Mouse (Mus musculus): Measurements from ENCODE around the gene Egfr. TPM values are rescaled to one million over a fixed set of nuclear protein-coding genes. Genes with fewer than 3 reads are reported as not detected.

The Egfr gene
- polyA plus RNA-seq, 1 experiment = 4.9 TPM

DNA sequence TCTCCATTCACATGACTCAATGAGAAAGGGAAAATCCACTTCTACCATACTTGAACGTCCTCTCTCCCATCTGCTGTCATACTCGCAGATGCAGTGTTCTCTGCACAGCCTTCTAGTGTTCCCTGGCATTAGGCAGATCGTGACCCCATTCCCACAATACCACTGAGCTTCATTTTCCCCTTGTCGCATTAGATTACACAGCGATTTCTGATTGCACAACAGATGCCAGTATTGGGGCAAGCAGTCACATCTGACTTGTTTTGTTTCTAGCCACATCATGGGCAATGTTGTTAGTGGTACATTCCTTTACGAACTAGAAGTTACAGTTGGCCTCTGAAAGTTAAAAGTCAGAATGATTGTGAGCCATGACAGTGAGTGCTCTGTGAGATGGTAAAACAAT lies 68.1 kb downstream of the Egfr start:
- WGBS = 90% methylated on average over 6 of the region's 6 CpGs
- DNase-seq (ENCODE audit: low read depth, low spot score) = no peak

- DNase-seq (ENCODE audit: low read depth, low spot score) = no peak
- WGBS = 78% methylated on average over 6 of the region's 6 CpGs
These were observed 69.8 kb downstream of the Egfr start for GRCm38 (mm10) chr11:16821668-16822254.

DNA sequence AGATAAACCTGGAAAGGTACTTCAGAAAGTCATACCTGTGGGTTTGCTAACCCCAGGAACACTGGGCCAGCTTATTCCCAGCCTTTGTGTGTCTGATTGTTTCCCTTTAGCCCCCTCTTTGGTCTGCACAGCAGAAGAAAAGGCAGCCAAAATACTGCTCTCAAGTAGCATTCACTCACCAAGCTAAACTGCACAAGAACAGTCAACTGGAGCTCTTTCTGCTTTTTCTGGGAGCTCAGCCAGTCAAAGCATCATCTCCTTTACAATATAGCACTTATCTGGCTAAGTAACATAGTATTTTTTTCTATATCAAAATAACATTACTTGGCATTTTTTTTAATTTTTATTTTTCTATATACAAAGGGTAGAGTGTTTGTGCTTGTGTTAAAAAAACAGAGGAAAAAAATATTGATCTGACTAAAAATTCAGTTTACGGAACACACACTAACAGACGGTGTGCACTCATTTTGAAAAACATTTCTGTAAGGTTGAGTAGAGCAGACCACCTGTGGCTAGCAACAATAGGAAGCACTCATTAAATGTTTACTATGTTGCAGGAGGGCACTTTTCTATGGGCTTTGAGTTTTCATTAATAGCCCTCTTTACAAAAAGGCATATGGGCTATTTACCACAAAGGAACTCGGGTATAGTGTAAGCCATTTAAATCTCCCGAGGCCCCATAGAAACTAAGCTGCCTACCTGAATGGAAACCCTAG lies 72.0 kb downstream of the Egfr start:
- WGBS = 90% methylated on average over 4 of the region's 4 CpGs
- no peak for DNase-seq (ENCODE audit: low read depth, low spot score)

- DNase-seq (ENCODE audit: low read depth, low spot score) = no peak
- WGBS = 88% methylated on average over 3 of the region's 3 CpGs
These were observed 77.5 kb downstream of the Egfr start for GRCm38 (mm10) chr11:16829468-16829867.

GRCm38 (mm10) chr11:16830531-16831227 lies 78.7 kb downstream of the Egfr start:
- WGBS = 41% methylated on average over 8 of the region's 8 CpGs
- no peak for DNase-seq (ENCODE audit: low read depth, low spot score)

DNA sequence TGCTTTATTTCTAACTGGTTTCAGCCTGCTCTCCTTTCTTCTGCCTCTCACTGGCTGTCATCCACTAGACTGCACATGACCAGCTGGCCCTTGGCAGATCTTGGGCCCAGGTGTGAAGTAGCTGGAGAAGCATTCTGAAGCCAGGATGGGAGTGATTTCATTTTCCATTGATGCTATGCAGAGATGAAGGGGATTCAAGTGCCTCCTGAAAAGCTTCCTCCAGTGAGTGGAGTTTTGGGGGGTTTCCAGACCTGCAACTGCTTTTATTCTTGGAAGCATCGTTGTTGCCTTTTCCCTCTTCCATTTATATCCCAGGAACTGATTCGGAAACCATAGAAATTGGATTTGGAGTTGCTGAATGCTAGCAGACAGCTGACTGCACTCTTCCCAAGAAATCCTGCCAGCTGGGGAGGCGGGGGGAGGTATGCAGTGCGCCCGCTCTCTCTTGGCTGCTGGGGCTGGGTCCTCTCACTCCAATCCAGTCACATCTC lies 80.0 kb downstream of the Egfr start:
- 75% methylated on average over 5 of the region's 5 CpGs for WGBS
- no peak for DNase-seq (ENCODE audit: low read depth, low spot score)

DNA sequence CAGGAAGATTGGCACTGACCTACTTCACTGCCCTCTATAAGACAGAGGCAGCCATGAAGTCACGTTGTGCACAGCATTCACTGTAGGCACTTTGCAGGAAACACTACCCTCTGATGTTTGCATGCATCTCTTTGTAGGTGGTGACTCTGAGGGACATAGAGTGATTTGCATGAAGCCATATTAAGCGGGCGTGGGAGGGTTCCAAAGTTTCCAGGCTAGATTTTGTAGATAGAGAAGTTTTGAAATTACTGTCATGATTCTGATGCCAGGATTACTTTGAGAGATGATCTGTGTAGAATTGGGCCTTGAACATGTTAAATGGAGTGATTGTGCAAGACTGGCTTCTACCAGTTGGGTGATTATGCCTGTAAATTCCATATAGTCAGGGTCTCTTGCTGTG lies 86.8 kb downstream of the Egfr start:
- 78% methylated on average over 3 of the region's 3 CpGs for WGBS
- no peak for DNase-seq (ENCODE audit: low read depth, low spot score)

DNA sequence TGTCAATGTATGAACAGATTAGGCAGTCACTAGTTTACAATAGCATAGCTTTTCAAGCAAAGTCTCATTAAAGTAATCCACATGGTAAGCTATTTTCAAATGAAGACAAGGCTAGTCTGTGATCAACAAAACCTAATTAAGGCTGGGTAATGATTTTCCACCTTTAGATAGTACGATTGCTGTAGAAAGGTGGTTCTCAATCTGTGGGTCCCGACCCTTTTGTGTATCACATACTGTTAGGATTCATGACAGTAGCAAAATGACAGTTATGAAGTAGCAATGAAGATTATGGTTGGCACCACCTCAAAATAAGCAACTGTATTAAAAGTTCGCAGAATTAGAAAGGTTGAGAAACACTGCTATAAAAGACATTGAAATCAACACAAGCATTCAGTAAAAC lies 90.9 kb downstream of the Egfr start:
- DNase-seq (ENCODE audit: low read depth, low spot score) = no peak
- WGBS = 73% methylated on average over 3 of the region's 3 CpGs

GRCm38 (mm10) chr11:16843889-16844568 lies 92.0 kb downstream of the Egfr start:
- no peak for DNase-seq (ENCODE audit: low read depth, low spot score)
- 44% methylated on average over 12 of the region's 12 CpGs for WGBS

GRCm38 (mm10) chr11:16848881-16849280 lies 96.9 kb downstream of the Egfr start:
- no peak for DNase-seq (ENCODE audit: low read depth, low spot score)
- WGBS = 76% methylated on average over 6 of the region's 6 CpGs

- WGBS = 85% methylated on average over 1 of the region's 1 CpGs
- DNase-seq (ENCODE audit: low read depth, low spot score) = no peak
These were observed 99.4 kb downstream of the Egfr start for GRCm38 (mm10) chr11:16851361-16851760.

DNA sequence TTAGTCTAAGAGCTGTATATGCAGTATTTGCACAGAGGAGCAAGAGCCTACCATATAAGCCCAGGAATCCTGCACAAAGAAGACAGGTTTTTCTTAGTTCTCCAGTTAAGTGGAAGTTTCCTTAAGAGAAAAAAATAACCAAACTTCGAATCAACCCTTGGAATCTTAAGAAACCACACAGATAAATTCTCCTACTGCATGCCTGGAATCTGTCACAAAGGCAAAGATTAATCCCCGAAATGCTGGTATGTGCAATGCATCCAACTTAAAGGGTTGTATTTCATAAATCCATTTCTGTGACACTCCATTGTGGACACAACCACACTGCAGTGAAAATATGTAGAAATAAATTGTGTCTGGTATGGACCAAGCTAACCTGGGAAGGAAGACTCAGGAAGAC lies 102.1 kb downstream of the Egfr start:
- no peak for DNase-seq (ENCODE audit: low read depth, low spot score)
- 58% methylated on average over 2 of the region's 2 CpGs for WGBS

- WGBS = 54% methylated on average over 2 of the region's 2 CpGs
- no peak for DNase-seq (ENCODE audit: low read depth, low spot score)
These were observed 105.3 kb downstream of the Egfr start for GRCm38 (mm10) chr11:16857346-16857745.

GRCm38 (mm10) chr11:16861037-16861436 lies 109.0 kb downstream of the Egfr start:
- 67% methylated on average over 6 of the region's 6 CpGs for WGBS
- DNase-seq (ENCODE audit: low read depth, low spot score) = no peak

DNA sequence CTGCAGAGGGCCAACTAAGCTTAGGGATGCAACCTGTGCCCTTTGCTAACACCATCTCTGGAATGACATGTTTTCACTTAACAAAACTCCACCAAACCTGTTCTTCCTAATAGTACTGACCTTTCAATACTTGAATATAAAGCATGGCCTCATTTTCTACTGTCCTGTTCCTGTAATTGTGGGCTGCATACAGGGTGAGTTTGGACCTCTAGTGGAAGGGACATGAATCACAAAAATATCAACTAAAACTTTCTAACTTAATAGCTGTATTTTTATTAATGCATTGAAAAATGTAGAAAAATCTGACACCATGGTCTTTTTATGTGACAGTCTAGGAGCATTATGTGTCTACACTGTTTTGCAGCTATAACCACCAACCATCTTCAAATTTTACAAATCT lies 111.5 kb downstream of the Egfr start:
- DNase-seq (ENCODE audit: low read depth, low spot score) = no peak

GRCm38 (mm10) chr11:16864980-16865561 lies 113.1 kb downstream of the Egfr start:
- no peak for DNase-seq (ENCODE audit: low read depth, low spot score)
- WGBS = 55% methylated on average over 3 of the region's 3 CpGs

DNA sequence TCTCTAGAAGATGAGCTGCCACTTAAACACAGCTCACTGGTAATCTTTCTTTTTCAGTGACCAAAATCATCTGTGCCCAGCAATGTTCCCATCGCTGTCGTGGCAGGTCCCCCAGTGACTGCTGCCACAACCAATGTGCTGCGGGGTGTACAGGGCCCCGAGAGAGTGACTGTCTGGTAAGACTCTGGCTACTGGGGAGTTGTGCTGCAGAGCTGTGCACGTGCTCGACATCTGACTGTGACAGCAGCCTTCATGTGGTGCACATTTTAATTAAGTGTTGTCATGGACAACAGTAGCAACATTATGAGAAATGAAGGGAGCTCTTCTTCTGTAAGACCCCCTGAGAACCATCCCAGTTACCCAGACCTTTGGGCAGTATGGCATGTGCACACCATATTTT lies 116.0 kb downstream of the Egfr start:
- 92% methylated on average over 6 of the region's 6 CpGs for WGBS
- no peak for DNase-seq (ENCODE audit: low read depth, low spot score)

GRCm38 (mm10) chr11:16869506-16869905 lies 117.5 kb downstream of the Egfr start:
- WGBS = 88% methylated on average over 2 of the region's 2 CpGs
- no peak for DNase-seq (ENCODE audit: low read depth, low spot score)

DNA sequence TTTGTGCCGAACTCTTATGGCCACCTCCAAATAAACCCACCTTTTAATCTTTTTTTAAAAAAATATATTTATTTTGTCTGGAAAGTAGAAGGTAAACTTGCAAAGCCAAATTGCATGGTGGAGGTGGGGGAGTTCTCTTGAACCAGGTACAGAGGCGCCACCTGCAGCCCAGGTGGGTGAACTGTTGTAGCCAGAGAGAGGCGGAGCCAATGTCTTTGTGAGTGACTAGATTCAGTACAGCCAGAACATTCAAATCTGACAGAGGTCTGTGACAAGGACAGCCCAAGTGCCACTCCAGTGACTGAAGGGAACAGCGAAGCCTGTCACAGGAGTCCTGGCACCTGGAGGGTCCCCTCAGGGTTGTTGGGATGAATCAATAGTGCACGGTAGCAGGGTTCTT lies 119.1 kb downstream of the Egfr start:
- 60% methylated on average over 5 of the region's 5 CpGs for WGBS
- DNase-seq (ENCODE audit: low read depth, low spot score) = peak; percentile 46
